Mouse (Mus musculus) cerebellum, adult 2 months (tissue): ENCODE data around the gene Ints3.

Source experiments
- CTCF ChIP-seq: fragments of 200-500 bp; IDR thresholded peaks from 2 replicates; pipeline ENCODE4 v1.5.1; 2011; ENCODE audit warnings: low read depth, mild to moderate bottlenecking, control low read depth, low read length, moderate library complexity, borderline replicate concordance; ENCODE audit not compliant: insufficient read depth
- POLR2A ChIP-seq: fragments of 200-500 bp; IDR thresholded peaks from 2 replicates; pipeline ENCODE4 v1.6.1; 2011; ENCODE audit warnings: low read length, control low read depth, borderline replicate concordance; ENCODE audit not compliant: insufficient read depth

GRCm38 (mm10) chr3:90391941-90392340 is 41.5 kb downstream of the Ints3 start:
- TF ChIP-seq CTCF: no peak
- no peak for TF ChIP-seq POLR2A
